Mouse (Mus musculus) embryo, embryonic 10.5 days (tissue): ENCODE data around the gene Eaf2.

ENCODE experiments used
- DNase-seq: peaks from one replicate; pipeline ENCODE4 v3.0.0-alpha.2; 2015; ENCODE audit warnings: low spot score

The Eaf2 gene

GRCm38 (mm10) chr16:36770191-36770771, 104.5 kb downstream of the Eaf2 start:
- no peak for DNase-seq

- no peak for DNase-seq
Measured at GRCm38 (mm10) chr16:36751979-36752378, 122.8 kb downstream of the Eaf2 start.

- DNase-seq, result no peak
Measured at GRCm38 (mm10) chr16:36747767-36748166, 127.0 kb downstream of the Eaf2 start.

GRCm38 (mm10) chr16:36747068-36747467, 127.7 kb downstream of the Eaf2 start:
- no peak for DNase-seq

GRCm38 (mm10) chr16:36743580-36743979, 131.2 kb downstream of the Eaf2 start:
- no peak for DNase-seq
